Mouse (Mus musculus): ENCODE measurements at regions not wholly inside any gene's neighbourhood (a gene's known extent, or its start where the extent isn't known, plus 50 kb on each side); places are given as distances from the start of the nearest gene placed in this dataset.

DNA sequence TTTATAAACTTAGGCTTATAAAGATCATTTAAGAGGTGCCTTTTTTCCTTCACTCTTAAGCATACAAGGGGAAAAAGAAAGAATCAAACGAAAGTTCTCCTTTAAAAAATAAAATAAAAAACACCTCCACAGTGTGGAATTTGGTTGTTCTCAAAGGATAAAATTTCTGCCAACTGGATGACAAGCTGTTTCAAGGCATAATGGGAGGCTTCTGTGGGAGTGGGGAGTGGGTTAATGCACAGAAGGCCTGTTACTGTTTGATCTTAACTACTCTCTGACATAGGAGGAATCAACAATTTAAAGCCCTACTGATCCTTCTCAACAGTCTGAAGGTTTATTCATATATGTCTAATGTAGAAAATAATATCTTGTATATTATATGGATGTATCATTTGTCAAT is 99.2 kb upstream of the Usp25 start:
- no peak overlapping the region for H3K4me2 ChIP-seq (replicated peaks)
- ATAC-seq (ENCODE audit: low FRiP score) (no peak), DNase-seq (ENCODE audit: low spot score) (no peak)
- no peak overlapping the region for H3K27ac ChIP-seq
- 77% methylated on average over 1 of the region's 1 CpGs for WGBS
- no peak overlapping the region for H3K4me3 ChIP-seq (replicated peaks; ENCODE audit: low read length)
- no peaks in the 10 kb centered on the region for H3K36me3 ChIP-seq (replicated peaks; ENCODE audit: control insufficient read depth, insufficient read depth)
- H3K4me1 ChIP-seq (replicated peaks; ENCODE audit: control insufficient read depth, insufficient read depth, low read length), result no peaks in the 10 kb centered on the region
- no peaks in the 10 kb centered on the region for H3K9me3 ChIP-seq (ENCODE audit: control insufficient read depth, low read length)
- H3K9ac ChIP-seq, result no peak overlapping the region
- no peaks in the 10 kb centered on the region for H3K27me3 ChIP-seq (ENCODE audit: control insufficient read depth, insufficient read depth, low read length)

DNA sequence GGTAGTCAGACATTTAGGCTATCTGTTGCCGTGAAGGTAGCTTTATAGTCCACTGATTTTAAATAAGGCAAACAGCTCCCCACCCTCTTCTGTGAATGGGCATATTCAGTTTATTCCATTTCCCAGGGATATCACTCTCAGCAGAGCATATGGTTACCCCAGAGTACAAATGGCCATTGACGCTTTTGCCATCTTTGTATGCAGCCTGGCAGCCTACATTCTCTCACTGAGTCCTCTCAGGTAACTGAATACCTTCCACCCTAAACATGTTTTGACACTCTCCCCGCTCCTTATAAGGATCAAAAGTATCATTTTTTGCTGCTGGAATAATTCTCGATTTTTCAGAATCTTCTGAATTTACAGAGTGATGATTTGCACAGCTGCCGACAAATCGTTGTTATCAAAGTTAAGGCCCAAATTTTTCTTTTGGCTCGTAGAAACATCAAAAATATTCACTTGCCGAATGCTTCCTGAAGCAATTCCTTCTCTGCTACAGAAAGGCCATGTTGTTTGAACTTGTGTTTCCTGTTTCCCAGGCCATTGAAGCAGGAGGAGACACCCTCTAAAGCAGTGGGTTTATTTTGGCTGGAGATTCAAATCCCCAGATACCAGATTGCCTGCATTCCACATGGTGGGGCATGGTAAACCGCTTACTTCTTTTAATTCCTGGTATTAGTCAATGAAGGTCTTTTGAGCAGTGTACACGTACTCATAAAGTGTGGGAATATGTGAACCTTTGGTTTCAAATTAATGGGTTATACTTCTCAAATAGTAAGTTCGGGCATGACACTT is 108.1 kb upstream of the Usp25 start:
- WGBS, result 87% methylated on average over 11 of the region's 11 CpGs
- ATAC-seq (ENCODE audit: low FRiP score) (no peak), DNase-seq (ENCODE audit: low spot score) (no peak)
- no peak overlapping the region for H3K4me3 ChIP-seq (replicated peaks; ENCODE audit: low read length)
- H3K9me3 ChIP-seq (ENCODE audit: control insufficient read depth, low read length), result no peaks in the 10 kb centered on the region
- no peak overlapping the region for H3K27ac ChIP-seq
- H3K4me2 ChIP-seq (replicated peaks), result no peak overlapping the region
- no peaks in the 10 kb centered on the region for H3K27me3 ChIP-seq (ENCODE audit: control insufficient read depth, insufficient read depth, low read length)
- no peak overlapping the region for H3K9ac ChIP-seq
- H3K36me3 ChIP-seq (replicated peaks; ENCODE audit: control insufficient read depth, insufficient read depth), result no peaks in the 10 kb centered on the region
- no peaks in the 10 kb centered on the region for H3K4me1 ChIP-seq (replicated peaks; ENCODE audit: control insufficient read depth, insufficient read depth, low read length)

GRCm38 (mm10) chr16:76899083-76899482 is 114.4 kb upstream of the Usp25 start:
- Histone ChIP-seq H3K9me3 (ENCODE audit: control insufficient read depth, low read length) (no peaks in the 10 kb centered on the region), H3K27ac (no peak overlapping the region), H3K4me2 (replicated peaks) (no peak overlapping the region), H3K9ac (no peak overlapping the region), H3K36me3 (replicated peaks; ENCODE audit: control insufficient read depth, insufficient read depth) (no peaks in the 10 kb centered on the region), H3K4me3 (replicated peaks; ENCODE audit: low read length) (no peak overlapping the region), H3K27me3 (ENCODE audit: control insufficient read depth, insufficient read depth, low read length) (no peaks in the 10 kb centered on the region), H3K4me1 (replicated peaks; ENCODE audit: control insufficient read depth, insufficient read depth, low read length) (no peaks in the 10 kb centered on the region)
- peak; percentile 74 for DNase-seq (ENCODE audit: low spot score)
- WGBS, result 23% methylated on average over 7 of the region's 7 CpGs
- no peak for ATAC-seq (ENCODE audit: low FRiP score)

GRCm38 (mm10) chr16:76896305-76896704 is 117.2 kb upstream of the Usp25 start:
- ATAC-seq (ENCODE audit: low FRiP score), result no peak
- DNase-seq (ENCODE audit: low spot score), result no peak
- WGBS, result 17% methylated on average over 13 of the region's 13 CpGs

DNA sequence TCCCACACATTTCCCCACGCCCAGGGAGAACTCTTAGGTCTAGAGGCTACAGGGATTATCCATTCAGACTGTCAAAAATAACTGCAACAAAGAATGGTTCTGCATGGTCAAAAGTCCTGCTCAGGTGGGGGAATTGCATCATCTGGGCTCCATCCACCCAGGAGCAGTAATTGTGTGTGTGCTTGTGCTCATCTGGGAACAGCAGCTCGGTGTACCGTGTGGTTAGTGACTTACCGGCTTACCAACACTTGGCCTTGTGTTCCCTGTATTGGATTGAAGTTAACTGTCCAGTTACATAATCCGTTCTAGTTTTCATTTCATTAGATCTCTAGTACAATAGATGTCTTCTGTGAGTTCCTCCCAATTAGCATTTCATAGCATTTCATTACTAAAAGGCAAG is 117.7 kb upstream of the Usp25 start:
- ATAC-seq (ENCODE audit: low FRiP score) (no peak), DNase-seq (ENCODE audit: low spot score) (no peak)
- no peak overlapping the region for H3K4me3 ChIP-seq (replicated peaks; ENCODE audit: low read length)
- H3K27me3 ChIP-seq (ENCODE audit: control insufficient read depth, insufficient read depth, low read length), result no peaks in the 10 kb centered on the region
- H3K9ac ChIP-seq, result no peak overlapping the region
- H3K27ac ChIP-seq, result no peak overlapping the region
- H3K36me3 ChIP-seq (replicated peaks; ENCODE audit: control insufficient read depth, insufficient read depth), result no peaks in the 10 kb centered on the region
- H3K4me2 ChIP-seq (replicated peaks), result no peak overlapping the region
- WGBS, result 59% methylated on average over 5 of the region's 5 CpGs
- no peaks in the 10 kb centered on the region for H3K4me1 ChIP-seq (replicated peaks; ENCODE audit: control insufficient read depth, insufficient read depth, low read length)
- H3K9me3 ChIP-seq (ENCODE audit: control insufficient read depth, low read length), result no peaks in the 10 kb centered on the region

More at GRCm38 (mm10) chr16:76896305-76896704, 117.2 kb upstream of the Usp25 start:
- no peaks in the 10 kb centered on the region for H3K4me1 ChIP-seq (replicated peaks; ENCODE audit: control insufficient read depth, insufficient read depth, low read length)
- no peak overlapping the region for H3K9ac ChIP-seq
- 0 out of 2 replicates have a peak overlapping the region, but pooled peaks have one; percentile 27 for H3K4me2 ChIP-seq (replicated peaks)
- H3K36me3 ChIP-seq (replicated peaks; ENCODE audit: control insufficient read depth, insufficient read depth), result no peaks in the 10 kb centered on the region
- H3K4me3 ChIP-seq (replicated peaks; ENCODE audit: low read length), result no peak overlapping the region
- H3K27me3 ChIP-seq (ENCODE audit: control insufficient read depth, insufficient read depth, low read length), result no peaks in the 10 kb centered on the region
- H3K27ac ChIP-seq, result no peak overlapping the region
- H3K9me3 ChIP-seq (ENCODE audit: control insufficient read depth, low read length), result no peaks in the 10 kb centered on the region

DNA sequence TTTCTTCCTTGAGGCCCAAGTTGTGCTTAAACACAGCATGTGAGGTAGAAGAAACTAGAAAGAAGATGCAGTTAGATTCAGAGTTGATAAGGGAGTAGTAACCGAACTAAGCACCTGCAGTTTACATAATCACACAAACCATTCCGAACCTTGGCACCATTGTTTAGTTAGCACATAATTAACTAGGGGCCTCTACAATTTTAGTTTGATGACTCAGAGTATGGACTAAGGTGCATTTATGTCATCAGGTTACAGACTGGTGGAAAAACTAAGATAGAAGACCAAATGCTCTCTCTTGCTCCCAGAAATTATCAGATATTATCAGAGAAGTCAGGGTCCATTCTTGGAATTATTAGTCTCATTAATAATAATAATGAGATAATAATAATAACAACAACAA is 134.9 kb upstream of the Usp25 start:
- DNase-seq (ENCODE audit: low spot score) (no peak), ATAC-seq (ENCODE audit: low FRiP score) (no peak)
- Histone ChIP-seq H3K4me2 (replicated peaks) (no peak overlapping the region), H3K36me3 (replicated peaks; ENCODE audit: control insufficient read depth, insufficient read depth) (no peaks in the 10 kb centered on the region), H3K9me3 (ENCODE audit: control insufficient read depth, low read length) (no peaks in the 10 kb centered on the region), H3K4me1 (replicated peaks; ENCODE audit: control insufficient read depth, insufficient read depth, low read length) (no peaks in the 10 kb centered on the region), H3K4me3 (replicated peaks; ENCODE audit: low read length) (no peak overlapping the region), H3K27me3 (ENCODE audit: control insufficient read depth, insufficient read depth, low read length) (no peaks in the 10 kb centered on the region), H3K27ac (no peak overlapping the region), H3K9ac (no peak overlapping the region)
- WGBS, result 92% methylated on average over 2 of the region's 2 CpGs

DNA sequence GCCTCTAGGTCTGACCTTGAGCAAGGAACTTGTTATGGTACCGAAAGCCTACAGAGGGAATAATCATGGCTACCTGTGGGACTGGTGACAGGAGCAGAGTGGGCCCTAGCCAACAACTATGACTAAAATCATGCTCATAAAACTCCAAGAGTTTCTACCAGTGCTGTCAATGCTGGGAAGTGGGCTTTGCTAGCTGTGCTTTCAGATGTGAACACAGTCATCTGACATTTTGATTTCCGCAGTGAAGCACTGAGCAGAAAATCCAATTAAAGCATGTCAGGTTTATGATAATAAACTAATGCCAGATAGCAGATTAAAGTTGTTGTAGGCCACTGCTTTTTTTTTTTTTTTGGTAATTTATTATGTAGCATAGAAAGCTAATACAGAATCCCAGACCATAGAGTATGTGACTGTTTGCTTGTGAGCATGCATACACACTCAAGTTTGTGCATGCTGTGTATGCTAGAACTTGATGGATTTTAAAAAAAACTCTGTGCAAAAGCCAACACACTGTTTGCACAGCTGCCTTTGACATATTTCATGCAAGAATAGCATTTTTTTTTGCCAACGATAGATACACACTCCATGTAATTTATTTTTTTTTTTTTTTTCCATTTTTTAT is 138.0 kb upstream of the Usp25 start:
- DNase-seq (ENCODE audit: low spot score), result no peak
- Histone ChIP-seq H3K27ac (no peak overlapping the region), H3K4me3 (replicated peaks; ENCODE audit: low read length) (no peak overlapping the region), H3K4me2 (replicated peaks) (no peak overlapping the region), H3K9me3 (ENCODE audit: control insufficient read depth, low read length) (no peaks in the 10 kb centered on the region), H3K27me3 (ENCODE audit: control insufficient read depth, insufficient read depth, low read length) (no peaks in the 10 kb centered on the region), H3K4me1 (replicated peaks; ENCODE audit: control insufficient read depth, insufficient read depth, low read length) (no peaks in the 10 kb centered on the region), H3K36me3 (replicated peaks; ENCODE audit: control insufficient read depth, insufficient read depth) (no peaks in the 10 kb centered on the region), H3K9ac (no peak overlapping the region)
- 84% methylated on average over 3 of the region's 3 CpGs for whole genome bisulfite sequencing
- ATAC-seq (ENCODE audit: low FRiP score), result no peak

GRCm38 (mm10) chr16:76866465-76866802 is 147.1 kb upstream of the Usp25 start:
- Histone ChIP-seq H3K27me3 (ENCODE audit: control insufficient read depth, insufficient read depth, low read length) (no peaks in the 10 kb centered on the region), H3K9me3 (ENCODE audit: control insufficient read depth, low read length) (no peaks in the 10 kb centered on the region), H3K9ac (0 out of 2 replicates have a peak overlapping the region, but pooled peaks have one; percentile 36), H3K4me2 (replicated peaks) (peak overlapping the region; percentile 46), H3K4me1 (replicated peaks; ENCODE audit: control insufficient read depth, insufficient read depth, low read length) (peaks cover 7% of the 10 kb centered on the region; the same call in 1 of the 2 replicates), H3K27ac (no peak overlapping the region), H3K36me3 (replicated peaks; ENCODE audit: control insufficient read depth, insufficient read depth) (no peaks in the 10 kb centered on the region), H3K4me3 (replicated peaks; ENCODE audit: low read length) (no peak overlapping the region)
- 43% methylated on average over 4 of the region's 4 CpGs for WGBS
- no peak for DNase-seq (ENCODE audit: low spot score)
- no peak for ATAC-seq (ENCODE audit: low FRiP score)

DNA sequence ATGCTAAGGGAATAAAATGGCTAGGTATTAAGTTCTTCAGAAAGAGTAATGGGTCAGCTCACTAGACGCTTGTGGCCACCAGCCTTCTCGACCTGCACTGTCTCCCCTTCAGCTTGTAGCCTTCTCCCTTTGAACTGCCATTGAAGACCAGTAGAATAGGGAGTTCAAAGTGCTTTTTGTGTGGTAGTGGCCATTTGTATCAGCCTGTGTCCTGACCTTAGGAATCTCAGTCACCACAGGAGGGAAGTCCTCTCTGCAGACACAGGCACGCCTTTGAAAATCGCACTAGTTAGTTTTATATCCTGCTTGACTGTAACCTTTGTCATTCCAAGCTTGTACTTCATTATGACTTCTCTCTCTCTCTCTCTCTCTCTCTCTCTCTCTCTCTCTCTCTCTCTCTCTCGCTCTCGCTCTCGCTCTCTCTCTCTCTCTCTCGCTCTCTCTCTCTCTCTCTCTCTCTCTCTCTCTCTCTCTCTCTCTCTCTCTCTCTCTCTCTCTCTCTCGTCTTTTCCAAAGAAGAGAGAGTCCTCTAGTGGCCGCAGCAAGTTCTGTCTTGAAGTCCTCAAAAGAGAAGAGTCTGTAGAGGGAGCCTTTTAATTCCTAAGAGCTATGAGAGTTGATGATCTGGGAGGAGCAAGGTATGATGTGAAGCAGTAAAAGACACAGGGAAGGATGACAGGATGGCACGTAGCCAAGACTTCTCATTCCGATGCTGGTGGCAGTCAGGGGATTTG is 147.6 kb upstream of the Usp25 start:
- Histone ChIP-seq H3K4me2 (replicated peaks) (peak overlapping the region; percentile 46), H3K27ac (no peak overlapping the region), H3K9me3 (ENCODE audit: control insufficient read depth, low read length) (no peaks in the 10 kb centered on the region), H3K9ac (0 out of 2 replicates have a peak overlapping the region, but pooled peaks have one; percentile 36), H3K4me1 (replicated peaks; ENCODE audit: control insufficient read depth, insufficient read depth, low read length) (peaks cover 7% of the 10 kb centered on the region; the same call in 1 of the 2 replicates), H3K27me3 (ENCODE audit: control insufficient read depth, insufficient read depth, low read length) (no peaks in the 10 kb centered on the region), H3K4me3 (replicated peaks; ENCODE audit: low read length) (no peak overlapping the region; the same call in 1 of the 2 replicates), H3K36me3 (replicated peaks; ENCODE audit: control insufficient read depth, insufficient read depth) (no peaks in the 10 kb centered on the region)
- peak; percentile 70 for ATAC-seq (ENCODE audit: low FRiP score)
- DNase-seq (ENCODE audit: low spot score), result peak; percentile 58
- 16% methylated on average over 7 of the region's 12 CpGs for WGBS

All from hindbrain, embryonic 14.5 days (tissue).